Mouse (Mus musculus) lung, postnatal 0 days (tissue): Measurements from ENCODE around the gene Rps27a.

Experiments used
- CTCF ChIP-seq: IDR thresholded peaks from 2 replicates; pipeline ENCODE4 v1.5.1; 2016; ENCODE audit warnings: antibody characterized with exemption, mild to moderate bottlenecking
- EP300 ChIP-seq: IDR thresholded peaks from 2 replicates; pipeline ENCODE4 v1.6.1; 2016; ENCODE audit warnings: antibody characterized with exemption, mild to moderate bottlenecking, control low read depth

DNA sequence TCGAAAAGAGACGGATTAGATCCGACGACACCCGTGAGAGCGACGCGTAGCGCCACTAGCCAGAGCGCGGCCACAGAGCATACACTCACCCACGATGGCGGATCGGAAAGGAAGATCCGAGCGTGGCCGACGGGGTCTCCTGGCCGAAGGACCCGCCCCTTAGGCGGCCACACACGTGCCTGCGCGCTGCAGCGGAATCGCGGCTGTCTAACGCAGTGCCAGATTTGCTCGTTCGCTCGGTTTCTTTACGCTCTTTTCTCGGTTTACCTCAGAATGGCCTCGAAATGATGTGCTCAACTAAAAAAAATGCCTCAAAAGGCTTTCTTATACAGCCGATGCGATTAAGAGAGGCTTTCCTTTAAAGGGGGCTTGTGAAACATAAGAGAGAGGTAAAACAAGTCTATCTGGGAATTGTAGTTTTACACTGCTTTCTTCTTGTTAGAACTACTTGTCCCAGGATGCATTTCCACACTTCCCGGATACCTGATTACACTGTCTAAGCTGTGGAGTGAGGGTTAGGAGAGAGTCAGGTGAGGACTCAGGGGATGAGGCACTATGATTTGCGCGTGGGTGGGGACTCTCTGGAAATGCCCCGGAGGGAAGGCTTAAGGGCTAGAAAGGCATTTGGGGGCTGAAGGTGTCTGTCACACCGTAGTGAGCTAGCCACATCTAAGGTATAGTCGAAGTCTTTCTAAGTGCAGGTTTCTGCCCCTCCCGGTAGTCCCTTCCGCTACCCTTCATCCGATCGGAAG is at the start of gene Rps27a, which contains the start of gene Clhc1:
- peak; percentile 35; the same call in 1 of the 2 replicates for TF ChIP-seq CTCF
- TF ChIP-seq EP300: peak; percentile 82; the same call in 1 of the 2 replicates
